Mouse (Mus musculus): Measurements from ENCODE around the gene Nxf1.

DNA sequence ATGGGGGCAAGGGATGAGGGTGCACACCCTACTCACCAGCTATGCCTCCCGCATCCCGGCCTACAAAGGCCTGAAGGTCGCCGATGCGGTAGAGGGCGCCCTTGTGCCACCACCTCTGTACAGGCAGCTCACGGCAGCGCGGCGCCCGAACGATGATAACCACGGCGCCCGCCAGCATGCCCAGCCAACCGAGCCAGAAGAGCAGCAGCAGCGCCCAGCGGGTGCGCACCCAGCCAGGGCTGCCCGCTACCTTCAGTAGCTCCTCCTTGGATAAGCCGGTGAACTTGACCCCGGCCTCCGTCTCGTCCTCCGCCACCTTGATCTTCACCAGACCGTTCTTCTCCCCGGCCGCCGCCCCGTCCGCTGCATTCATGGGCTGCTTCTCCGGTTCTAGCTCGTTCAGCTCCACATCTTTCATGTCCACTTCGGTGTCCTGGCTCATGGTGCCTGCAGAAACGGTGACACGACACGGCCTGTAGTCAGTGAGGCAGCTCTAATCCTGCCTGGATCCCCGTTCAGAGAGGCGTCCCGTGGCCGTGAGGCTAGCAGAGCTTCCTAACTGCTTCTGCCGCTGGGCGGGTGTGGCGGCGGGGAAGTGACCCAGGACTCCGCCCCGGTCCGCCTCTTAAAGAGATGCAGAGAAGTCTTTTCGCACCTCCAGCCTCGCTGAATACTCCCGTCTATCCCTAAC lies 43.4 kb upstream of the Nxf1 start:
- TF ChIP-seq CTCF (IDR thresholded peaks at IDR 0.05; ENCODE audit: low read depth, low read length), result peak; percentile 45
- no peak; the same call in 1 of the 2 replicates for TF ChIP-seq POLR2A (IDR thresholded peaks at IDR 0.05; ENCODE audit: borderline replicate concordance, low read depth, low read length)

All from bone marrow macrophage, adult 2 months (primary cell).